Mouse (Mus musculus): ENCODE results near the gene B3gnt7. TPM values are rescaled to one million over a fixed set of nuclear protein-coding genes. Genes with fewer than 3 reads are reported as not detected.

Gene B3gnt7
- polyA plus RNA-seq (2014; fragmentation: Illumina TruSeq; extraction: RNeasy Lipid Tissue Mini Kit (QIAGEN cat#74804); ENCODE audit: insufficient read depth, low read depth, low replicate concordance) = 4.5 TPM

GRCm38 (mm10) chr1:86302532-86302931 is at the start of gene B3gnt7:
B3gnt7 (plus strand) TSS chr1:86302832.

Other genes starting within 250 kb of the B3gnt7 start
- 44.3 TPM for gene Psmd1, start 238.4 kb upstream of the B3gnt7 start, polyA plus RNA-seq (2014; fragmentation: Illumina TruSeq; extraction: RNeasy Lipid Tissue Mini Kit (QIAGEN cat#74804); ENCODE audit: insufficient read depth, low read depth, low replicate concordance)
- gene Htr2b, start 190.9 kb upstream of the B3gnt7 start, polyA plus RNA-seq (2014; fragmentation: Illumina TruSeq; extraction: RNeasy Lipid Tissue Mini Kit (QIAGEN cat#74804); ENCODE audit: insufficient read depth, low read depth, low replicate concordance) = 0.79 TPM
- not detected for gene Gm21972, start 169.2 kb upstream of the B3gnt7 start, polyA plus RNA-seq (2014; fragmentation: Illumina TruSeq; extraction: RNeasy Lipid Tissue Mini Kit (QIAGEN cat#74804); ENCODE audit: insufficient read depth, low read depth, low replicate concordance)
- gene Armc9, start 148.1 kb upstream of the B3gnt7 start, polyA plus RNA-seq (2014; fragmentation: Illumina TruSeq; extraction: RNeasy Lipid Tissue Mini Kit (QIAGEN cat#74804); ENCODE audit: insufficient read depth, low read depth, low replicate concordance) = 3.0 TPM
- 97.1 TPM for gene Ncl, start 56.6 kb downstream of the B3gnt7 start, polyA plus RNA-seq (2014; fragmentation: Illumina TruSeq; extraction: RNeasy Lipid Tissue Mini Kit (QIAGEN cat#74804); ENCODE audit: insufficient read depth, low read depth, low replicate concordance)
- gene Nmur1, start 123.4 kb downstream of the B3gnt7 start, polyA plus RNA-seq (2014; fragmentation: Illumina TruSeq; extraction: RNeasy Lipid Tissue Mini Kit (QIAGEN cat#74804); ENCODE audit: insufficient read depth, low read depth, low replicate concordance) = 0.81 TPM
- gene Tex44, start 123.5 kb downstream of the B3gnt7 start, polyA plus RNA-seq (2014; fragmentation: Illumina TruSeq; extraction: RNeasy Lipid Tissue Mini Kit (QIAGEN cat#74804); ENCODE audit: insufficient read depth, low read depth, low replicate concordance) = not detected
- 1,182 TPM for gene Ptma, start 223.9 kb downstream of the B3gnt7 start, polyA plus RNA-seq (2014; fragmentation: Illumina TruSeq; extraction: RNeasy Lipid Tissue Mini Kit (QIAGEN cat#74804); ENCODE audit: insufficient read depth, low read depth, low replicate concordance)